Mouse (Mus musculus): ENCODE data around the gene Trpt1.

DNA sequence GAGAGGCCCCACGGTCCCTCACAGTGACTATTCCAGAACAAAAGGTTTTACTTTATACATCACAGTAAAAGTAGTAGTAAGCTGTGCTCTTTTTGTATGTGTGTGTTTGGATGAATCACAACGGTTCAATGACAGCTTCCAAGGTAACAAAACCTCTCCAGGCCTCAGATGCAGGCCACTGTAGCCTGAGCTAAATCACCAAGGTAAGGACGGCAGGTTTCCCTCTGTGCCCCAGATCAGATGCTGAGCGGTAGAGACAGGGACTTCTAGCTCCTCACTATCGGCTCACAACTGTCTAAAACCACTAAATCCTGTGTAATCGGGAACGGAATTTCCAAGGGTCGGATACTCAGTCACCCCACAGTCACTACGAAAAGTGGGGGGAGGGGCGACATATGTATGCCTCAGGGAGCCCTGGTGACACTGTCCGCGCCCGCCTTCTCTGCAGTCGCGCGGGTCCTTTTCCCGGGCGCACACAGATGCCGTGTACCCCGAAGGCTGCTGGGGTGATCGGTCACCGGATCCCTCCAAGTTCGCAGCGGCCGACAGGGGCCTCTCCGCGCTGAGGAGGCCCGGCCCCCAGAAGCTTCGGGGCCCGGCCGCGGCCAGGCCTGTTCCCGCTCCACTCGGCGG lies 43.3 kb downstream of the Trpt1 start:
- TF ChIP-seq CTCF (IDR thresholded peaks at IDR 0.05; ENCODE audit: borderline replicate concordance, extremely low read depth, insufficient read depth, insufficient read length): no peak
- no peak for TF ChIP-seq POLR2A (IDR thresholded peaks at IDR 0.05; ENCODE audit: borderline replicate concordance, extremely low read depth, insufficient read depth, insufficient read length, poor library complexity, severe bottlenecking)

Measured in brain, embryonic 14.5 days (tissue).